Mouse (Mus musculus) yolk sac, embryonic 10.5 days (tissue): ENCODE measurements around the gene Cc2d2b.

Experiments
- DNase-seq: peaks from one replicate; pipeline ENCODE4 v3.0.0-alpha.2; 2017; ENCODE audit warnings: low spot score

Cc2d2b gene

GRCm38 (mm10) chr19:40748559-40748958 is at the start of gene Cc2d2b:
Gene Cc2d2b (plus strand): TSS chr19:40748753.
- DNase-seq = no peak

DNA sequence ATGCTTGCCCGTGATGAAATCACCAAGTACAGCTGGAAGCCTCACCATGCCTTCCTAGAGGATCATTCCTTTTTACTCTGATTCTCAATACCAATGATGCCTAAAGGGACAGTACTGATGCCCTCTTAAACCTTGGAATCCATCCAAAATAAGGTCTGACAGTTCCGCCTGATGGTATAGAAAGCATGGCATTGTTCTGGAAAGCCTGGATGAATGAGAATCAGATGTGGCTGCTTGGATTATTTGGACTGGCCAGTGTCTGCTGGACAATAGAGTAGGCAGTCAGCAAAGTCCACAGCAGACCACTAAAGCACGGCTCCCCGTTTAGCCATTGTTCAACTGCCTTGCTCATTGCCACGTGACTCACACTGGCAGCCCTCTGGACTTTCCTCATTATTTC is 48.7 kb upstream of the Cc2d2b start:
- no peak for DNase-seq

DNA sequence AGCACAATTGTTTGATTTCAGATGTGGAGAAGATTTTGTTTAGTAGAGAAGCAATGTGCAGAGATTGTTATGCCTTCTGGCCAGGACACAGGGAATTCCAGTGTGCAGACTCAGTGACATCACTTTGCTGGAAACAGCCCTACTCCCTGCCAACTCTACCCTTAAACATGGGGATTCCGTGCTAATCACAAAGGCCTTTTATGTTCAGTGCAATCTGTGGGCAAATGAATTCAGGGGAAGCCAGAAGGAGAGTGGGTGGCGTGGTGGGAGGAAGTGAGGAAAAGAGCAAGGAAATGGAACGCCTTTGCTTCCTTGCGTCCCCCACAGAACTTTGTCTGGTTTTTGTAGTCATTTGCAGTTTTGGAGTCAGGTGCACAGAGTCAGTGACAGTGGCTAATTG is 46.1 kb upstream of the Cc2d2b start:
- DNase-seq = no peak

DNA sequence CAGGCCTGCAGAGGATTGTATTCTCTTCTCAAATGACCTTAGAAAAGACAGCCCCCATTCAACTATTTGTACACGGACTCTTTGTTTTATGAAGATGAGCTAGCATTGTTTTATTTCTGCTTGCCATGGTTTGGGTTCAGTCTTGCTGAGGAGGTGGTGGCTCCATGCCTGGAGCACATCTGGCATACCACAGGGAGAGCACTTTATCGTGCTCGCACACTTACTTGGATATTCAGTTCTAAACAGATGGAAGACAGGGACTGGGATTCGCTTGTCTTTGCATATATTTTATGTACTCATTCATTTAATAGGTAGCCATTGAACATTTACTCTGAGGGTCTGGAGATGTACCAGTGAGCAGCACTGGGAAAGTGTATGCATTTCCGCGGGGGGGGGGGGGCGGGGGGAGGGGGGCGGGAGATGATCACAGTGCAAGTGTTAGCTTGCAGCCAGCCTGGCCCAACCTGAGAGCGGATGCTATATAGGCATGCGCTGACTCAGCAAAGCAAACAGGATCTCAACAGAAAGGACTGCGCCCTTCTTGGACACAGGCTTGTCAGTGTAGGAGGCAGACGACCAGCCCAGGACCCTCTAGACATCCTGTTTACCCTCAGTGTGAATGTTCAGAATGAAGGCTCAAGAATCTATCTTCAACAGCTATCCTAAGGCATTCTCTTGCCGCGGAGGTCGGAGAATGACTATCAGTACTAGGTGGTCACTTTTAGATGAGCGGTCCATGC is 35.5 kb upstream of the Cc2d2b start:
- DNase-seq = no peak

GRCm38 (mm10) chr19:40714700-40715099 is 33.9 kb upstream of the Cc2d2b start:
- DNase-seq = no peak

DNA sequence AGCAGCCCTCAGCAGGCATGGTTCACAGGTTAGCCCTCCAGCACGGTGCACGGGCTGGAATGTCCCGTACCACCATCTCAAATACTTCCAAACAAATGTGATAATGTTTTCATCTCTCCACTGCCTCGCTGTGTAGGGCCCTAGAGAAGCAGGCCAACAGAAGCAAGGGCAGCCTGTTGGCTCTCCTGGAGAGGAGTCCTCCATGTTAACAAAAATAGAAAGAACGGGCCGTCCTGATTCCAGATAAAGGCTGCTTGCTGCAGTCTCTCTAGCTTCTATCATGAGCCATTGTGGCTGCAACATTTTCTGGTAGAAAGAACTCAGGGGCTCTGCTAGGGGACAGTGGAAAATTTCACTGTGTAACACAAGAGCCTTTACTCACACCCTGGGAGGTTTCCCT is 31.6 kb upstream of the Cc2d2b start:
- no peak for DNase-seq

- DNase-seq = no peak
Measured at GRCm38 (mm10) chr19:40719439-40720105, 29.0 kb upstream of the Cc2d2b start.

- DNase-seq = no peak
Measured at GRCm38 (mm10) chr19:40720381-40720780, 28.2 kb upstream of the Cc2d2b start.

DNA sequence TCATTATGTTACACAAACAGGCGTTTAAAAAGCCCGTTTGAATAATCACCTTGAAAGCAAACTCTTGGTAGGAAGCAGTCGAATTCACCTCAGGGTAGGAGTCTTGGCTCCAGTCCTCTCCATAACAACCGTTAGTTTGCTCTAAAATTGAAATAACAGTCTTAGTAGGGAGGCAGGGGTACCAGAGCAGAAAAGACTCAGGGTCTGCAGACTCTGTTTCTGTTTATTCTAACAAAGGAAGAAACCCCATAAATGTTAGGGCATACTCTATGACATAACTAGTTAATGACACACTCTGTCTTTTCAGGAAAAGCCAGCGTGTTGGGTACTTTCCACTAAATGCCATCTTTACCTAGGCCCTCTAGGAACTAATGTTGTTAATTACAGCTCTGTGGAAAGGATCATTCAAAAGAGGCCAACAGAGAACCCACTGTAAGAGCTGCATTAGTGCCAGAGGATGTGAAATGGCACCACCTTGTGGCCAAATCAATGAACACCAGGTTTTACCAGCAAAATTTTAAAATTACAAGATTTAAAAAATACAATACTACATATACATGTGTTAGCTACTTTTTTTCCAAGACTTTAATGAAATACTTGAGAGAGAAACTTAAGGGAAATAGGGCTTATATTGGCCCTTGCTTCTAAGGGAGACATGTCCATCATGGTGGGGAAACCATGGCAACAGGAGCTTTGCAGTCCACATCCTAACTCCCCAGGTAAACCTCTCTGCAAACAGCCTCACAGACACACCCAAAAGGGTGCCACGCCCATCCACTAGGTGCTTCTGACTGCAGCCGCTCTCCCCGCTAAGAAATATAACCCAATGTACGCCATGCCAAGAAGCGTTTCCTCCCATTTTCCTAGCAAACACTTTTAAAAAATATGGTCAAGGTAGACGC is 26.2 kb upstream of the Cc2d2b start:
- peak; percentile 24 for DNase-seq

- no peak for DNase-seq
Measured at GRCm38 (mm10) chr19:40723516-40723915, 25.0 kb upstream of the Cc2d2b start.

- no peak for DNase-seq
Measured at GRCm38 (mm10) chr19:40726148-40726547, 22.4 kb upstream of the Cc2d2b start.

- no peak for DNase-seq
Measured at GRCm38 (mm10) chr19:40726614-40727013, 21.9 kb upstream of the Cc2d2b start.

GRCm38 (mm10) chr19:40728213-40728612 is 20.3 kb upstream of the Cc2d2b start:
- no peak for DNase-seq

- DNase-seq = no peak
Measured at GRCm38 (mm10) chr19:40728732-40729420, 19.7 kb upstream of the Cc2d2b start.

GRCm38 (mm10) chr19:40733409-40733808 is 15.1 kb upstream of the Cc2d2b start:
- DNase-seq = no peak

DNA sequence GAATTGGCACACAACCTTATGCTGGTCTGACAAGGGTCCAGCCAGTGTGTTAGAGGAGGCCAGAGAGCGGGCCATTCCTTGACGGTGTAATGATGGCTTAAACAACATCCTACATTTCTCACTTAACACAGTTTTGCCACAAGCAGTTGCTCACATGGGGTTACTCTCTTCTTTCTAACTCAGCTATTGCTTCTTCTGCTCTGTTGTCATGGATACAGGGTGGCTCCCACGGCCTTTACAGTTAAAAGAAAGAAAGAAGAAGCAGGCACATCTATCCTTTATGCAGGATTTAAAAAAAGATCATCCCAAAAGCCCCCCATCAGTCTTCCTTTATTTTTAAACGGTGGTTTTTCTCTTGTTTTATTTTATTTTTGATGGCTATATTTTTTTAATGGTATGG is 14.7 kb upstream of the Cc2d2b start:
- DNase-seq = no peak

DNA sequence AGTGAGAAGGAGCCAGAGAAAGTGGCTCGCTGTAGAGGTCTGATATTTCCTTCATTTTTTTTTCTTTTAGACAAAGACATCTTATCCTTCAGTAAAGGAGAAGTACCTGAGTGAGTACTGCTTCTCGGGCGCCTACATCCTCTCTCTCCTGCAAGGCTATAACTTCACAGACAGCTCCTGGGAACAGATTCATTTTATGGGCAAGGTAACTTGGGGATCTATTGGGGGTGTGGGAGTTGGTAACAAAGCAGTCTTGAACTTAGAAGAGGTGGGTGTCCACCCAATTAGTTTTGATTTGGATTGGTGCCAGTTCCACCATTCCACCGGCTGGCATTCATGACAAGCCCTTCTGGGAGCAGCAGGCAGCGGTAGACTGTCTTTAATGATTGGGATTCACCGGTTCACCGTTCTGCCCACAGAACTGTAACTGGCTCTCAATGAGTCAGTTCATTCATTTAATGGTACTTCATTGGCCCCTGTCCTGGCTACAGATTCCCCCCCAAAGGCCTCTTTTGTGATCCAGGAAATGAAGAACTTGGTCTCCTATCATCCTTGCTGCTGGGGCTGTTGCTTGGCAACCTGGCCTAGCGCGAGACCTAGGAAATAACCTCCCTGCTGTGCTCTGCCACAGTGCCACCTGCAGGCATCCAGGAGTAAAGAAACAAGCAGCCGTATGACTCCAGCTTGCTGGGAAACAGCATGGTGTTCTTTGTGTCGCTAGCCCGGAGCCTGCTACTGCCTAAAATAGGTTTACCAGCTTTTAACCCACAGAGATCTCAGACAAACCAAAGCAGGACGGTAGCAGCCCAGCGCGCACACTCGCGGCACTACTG is 11.7 kb upstream of the Cc2d2b start:
- peak; percentile 55 for DNase-seq

GRCm38 (mm10) chr19:40737613-40738012 is 10.9 kb upstream of the Cc2d2b start:
- DNase-seq = no peak

GRCm38 (mm10) chr19:40738683-40739324 is 9.7 kb upstream of the Cc2d2b start:
- DNase-seq = no peak

- DNase-seq = no peak
Measured at GRCm38 (mm10) chr19:40746603-40747002, 1.9 kb upstream of the Cc2d2b start.

DNA sequence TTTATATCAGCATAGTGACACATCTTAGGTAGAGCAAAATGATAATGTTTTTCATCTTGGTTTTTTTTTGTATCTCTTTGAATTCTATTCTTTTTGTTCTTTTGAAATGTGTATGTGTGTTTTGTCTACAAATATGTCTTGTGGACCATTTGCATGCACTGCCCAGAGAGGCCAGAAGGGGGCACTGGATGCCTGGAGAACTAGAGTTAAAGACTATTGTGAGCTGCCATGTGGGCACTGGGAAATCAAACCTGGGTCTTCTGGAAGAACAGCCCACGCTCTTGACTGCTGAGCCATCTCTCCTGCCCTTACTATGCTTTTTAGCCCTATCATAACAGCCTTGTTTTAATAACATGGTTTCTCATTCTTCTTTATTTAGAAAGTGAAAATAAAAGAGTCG is 5.8 kb downstream of the Cc2d2b start:
- DNase-seq = no peak
